Mouse (Mus musculus): Measurements from ENCODE around the gene Rcan3.

Rcan3 gene

GRCm38 (mm10) chr4:135413491-135413890, 20.2 kb downstream of the Rcan3 start:
- DNase-seq (ENCODE audit: low spot score) = no peak

GRCm38 (mm10) chr4:135411633-135412032, 22.0 kb downstream of the Rcan3 start:
- DNase-seq (ENCODE audit: low spot score) = no peak

- DNase-seq (ENCODE audit: low spot score) = no peak
These were observed 27.5 kb downstream of the Rcan3 start for GRCm38 (mm10) chr4:135406180-135406579.

GRCm38 (mm10) chr4:135404916-135405315, 28.7 kb downstream of the Rcan3 start:
- no peak for DNase-seq (ENCODE audit: low spot score)

GRCm38 (mm10) chr4:135404048-135404447, 29.6 kb downstream of the Rcan3 start:
- no peak for DNase-seq (ENCODE audit: low spot score)

GRCm38 (mm10) chr4:135401881-135402280, 31.8 kb downstream of the Rcan3 start:
- no peak for DNase-seq (ENCODE audit: low spot score)

- no peak for DNase-seq (ENCODE audit: low spot score)
These were observed 35.7 kb downstream of the Rcan3 start, which contains the start of gene Ncmap for GRCm38 (mm10) chr4:135397991-135398390. Ncmap (minus strand) TSS chr4:135398227.

GRCm38 (mm10) chr4:135397551-135397950, 36.1 kb downstream of the Rcan3 start:
- no peak for DNase-seq (ENCODE audit: low spot score)

- DNase-seq (ENCODE audit: low spot score) = no peak
These were observed 37.4 kb downstream of the Rcan3 start for GRCm38 (mm10) chr4:135396303-135396702.

- DNase-seq (ENCODE audit: low spot score) = no peak
These were observed 38.3 kb downstream of the Rcan3 start for GRCm38 (mm10) chr4:135395375-135395774.

- no peak for DNase-seq (ENCODE audit: low spot score)
These were observed 39.0 kb downstream of the Rcan3 start for GRCm38 (mm10) chr4:135394666-135395065.

- no peak for DNase-seq (ENCODE audit: low spot score)
These were observed 40.3 kb downstream of the Rcan3 start for GRCm38 (mm10) chr4:135393381-135393780.

GRCm38 (mm10) chr4:135392801-135393200, 40.9 kb downstream of the Rcan3 start:
- DNase-seq (ENCODE audit: low spot score) = no peak

- DNase-seq (ENCODE audit: low spot score) = no peak
These were observed 42.6 kb downstream of the Rcan3 start for GRCm38 (mm10) chr4:135391014-135391413.

- no peak for DNase-seq (ENCODE audit: low spot score)
These were observed 48.0 kb downstream of the Rcan3 start for GRCm38 (mm10) chr4:135385614-135386013.

GRCm38 (mm10) chr4:135382316-135382715, 51.3 kb downstream of the Rcan3 start:
- peak; percentile 37 for DNase-seq (ENCODE audit: low spot score)

GRCm38 (mm10) chr4:135381355-135381754, 52.3 kb downstream of the Rcan3 start:
- no peak for DNase-seq (ENCODE audit: low spot score)

- no peak for DNase-seq (ENCODE audit: low spot score)
These were observed 56.4 kb downstream of the Rcan3 start for GRCm38 (mm10) chr4:135377241-135377640.

- DNase-seq (ENCODE audit: low spot score) = no peak
These were observed 58.2 kb downstream of the Rcan3 start for GRCm38 (mm10) chr4:135375444-135375843.

- no peak for DNase-seq (ENCODE audit: low spot score)
These were observed 60.4 kb downstream of the Rcan3 start for GRCm38 (mm10) chr4:135373299-135373698.

- DNase-seq (ENCODE audit: low spot score) = no peak
These were observed 63.3 kb downstream of the Rcan3 start for GRCm38 (mm10) chr4:135370372-135370771.

GRCm38 (mm10) chr4:135362828-135363227, 70.8 kb downstream of the Rcan3 start:
- no peak for DNase-seq (ENCODE audit: low spot score)
